In the genomic region with DNA sequence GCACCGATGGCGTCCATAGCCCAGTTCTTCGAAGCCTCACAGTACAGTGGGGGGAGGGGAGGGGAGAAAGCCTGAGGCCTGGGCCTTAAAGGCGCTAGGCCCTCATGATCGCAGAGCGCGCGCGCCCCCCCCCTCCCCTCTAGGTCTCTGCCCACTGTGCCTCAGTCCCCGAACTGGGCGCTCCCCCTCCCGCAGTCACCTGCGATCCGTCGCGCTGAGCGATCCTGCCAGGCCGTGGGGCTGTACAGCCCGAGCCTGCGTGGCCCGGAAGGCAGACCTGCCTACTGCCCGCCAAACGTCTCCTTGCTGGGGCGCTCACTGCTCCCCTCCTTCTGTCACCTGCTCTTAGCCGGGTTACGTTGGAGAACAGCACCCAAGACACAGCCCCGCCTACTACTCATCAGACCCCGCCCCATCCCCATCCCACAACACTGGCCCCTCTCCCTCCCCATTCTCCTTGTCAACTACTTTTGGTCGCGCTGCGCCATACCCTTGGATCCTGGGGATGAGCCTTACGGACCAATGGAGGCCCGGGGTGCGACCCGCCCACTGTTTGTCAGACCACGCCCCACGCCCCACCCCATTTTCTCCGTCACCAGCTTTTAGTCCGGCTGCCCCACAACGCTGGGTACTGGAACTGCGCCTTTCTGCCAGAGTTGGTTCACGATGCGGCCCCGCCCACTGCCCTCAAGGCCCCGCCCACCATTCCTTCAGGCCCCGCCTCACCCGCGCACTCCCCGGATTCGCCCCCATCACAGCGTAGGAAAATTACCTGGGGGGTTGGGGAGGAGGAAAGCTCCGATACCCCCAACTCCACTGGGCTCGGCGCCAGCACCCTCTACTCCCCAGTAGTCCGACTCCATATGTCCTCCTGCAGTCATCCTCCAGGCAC, we compare ENCODE assay signal across 8 mouse cellular contexts. TPM values are rescaled to one million over a fixed set of nuclear protein-coding genes. Genes with fewer than 3 reads are reported as not detected.
DNase-seq lines count a peak whose midpoint lies in the region; ATAC-seq lines count a peak whose summit lies in the region.

No protein-coding gene starts in this region.

- peak overlapping the region; percentile 95 for H3K27ac ChIP-seq in hindbrain, embryonic 12.5 days

- 1% methylated on average over 48 of the region's 55 CpGs for WGBS in hindbrain, embryonic 12.5 days

- H3K27me3 ChIP-seq in hindbrain, embryonic 12.5 days, result peaks cover 46% of the 10 kb centered on the region

- peaks cover 30% of the 10 kb centered on the region for H3K36me3 ChIP-seq in hindbrain, embryonic 12.5 days

- no peaks in the 10 kb centered on the region for H3K9me3 ChIP-seq in hindbrain, embryonic 12.5 days (replicated peaks)

- H3K4me2 ChIP-seq in hindbrain, embryonic 12.5 days (replicated peaks), result peak overlapping the region; percentile 95

- peaks cover 49% of the 10 kb centered on the region for H3K4me1 ChIP-seq in hindbrain, embryonic 12.5 days

- DNase-seq in Muller cell, postnatal 12 days (ENCODE audit: inconsistent ontology term), result peak; percentile 99
- DNase-seq in cerebellum, postnatal 10 days, result peak; percentile 98
- DNase-seq in frontal cortex, postnatal 10 days (ENCODE audit: low spot score in 2 of 2), result peak; percentile 96 to 97
- peak; percentile 91 to 93 for DNase-seq in layer of hippocampus, postnatal 25 days (ENCODE audit: extremely low spot score in 1 of 2, low spot score in 1 of 2)
- DNase-seq in lung, postnatal 25 days (ENCODE audit: low spot score), result peak; percentile 93
- peak; percentile 96 for DNase-seq in retina, embryonic 14.5 days (ENCODE audit: low spot score)
- DNase-seq in thymus, postnatal 4 days, result peak; percentile 95

- peak overlapping the region; percentile 92 for H3K9ac ChIP-seq in hindbrain, embryonic 12.5 days

- ATAC-seq in hindbrain, embryonic 12.5 days (ENCODE audit: low FRiP score), result peak; percentile 93

- peak overlapping the region; percentile 70 for H3K4me3 ChIP-seq in hindbrain, embryonic 12.5 days

RNA-seq across cellular contexts. Expression of gene Fbxo44, which starts 0.5 kb away (rescaled TPM):
- polyA plus RNA-seq in hindbrain, embryonic 12.5 days (2016; fragmentation: Nextera tagmentation; extraction: Ambion mirVana), result 77.6 and 80.6 TPM in 2 replicates
- total RNA-seq in layer of hippocampus, postnatal 25 days (2021), result 100 to 1,000 TPM; 127 TPM

RNA-seq across cellular contexts. Expression of gene Fbxo2, which starts 0.6 kb away (rescaled TPM):
- 3.3 and 10.9 TPM in 2 replicates for polyA plus RNA-seq in hindbrain, embryonic 12.5 days (2016; fragmentation: Nextera tagmentation; extraction: Ambion mirVana)
- total RNA-seq in layer of hippocampus, postnatal 25 days (2021), result 100 to 1,000 TPM in 1 of 2 experiments, 10 to 100 TPM in 1; 97.4 to 116 TPM

RNA-seq across cellular contexts. Expression of gene Fbxo6, which starts 7.8 kb away (rescaled TPM):
- 15.2 and 15.9 TPM in 2 replicates for polyA plus RNA-seq in hindbrain, embryonic 12.5 days (2016; fragmentation: Nextera tagmentation; extraction: Ambion mirVana)
- 10 to 100 TPM; 27.9 to 28.7 TPM for total RNA-seq in layer of hippocampus, postnatal 25 days (2021)

RNA-seq across cellular contexts. Expression of gene Draxin, which starts 29.3 kb away (rescaled TPM):
- 11.6 and 12.8 TPM in 2 replicates for polyA plus RNA-seq in hindbrain, embryonic 12.5 days (2016; fragmentation: Nextera tagmentation; extraction: Ambion mirVana)
- 1 to 10 TPM; 2.3 TPM for total RNA-seq in layer of hippocampus, postnatal 25 days (2021)

RNA-seq across cellular contexts. Expression of gene Mad2l2, which starts 29.6 kb away (rescaled TPM):
- 85.5 and 89.9 TPM in 2 replicates for polyA plus RNA-seq in hindbrain, embryonic 12.5 days (2016; fragmentation: Nextera tagmentation; extraction: Ambion mirVana)
- total RNA-seq in layer of hippocampus, postnatal 25 days (2021), result 10 to 100 TPM; 15.0 to 16.5 TPM

Comparison
In these comparisons a context has a peak if more than half of its experiments do, and no peak if none do; other contexts are left out.
1. Peak in every context shown above with its lines: DNase-seq, ATAC-seq, H3K4me3 ChIP-seq and H3K27ac ChIP-seq.